Mouse (Mus musculus) liver, embryonic 12.5 days (tissue): ENCODE data around the gene Tmem163. TPM values are rescaled to one million over a fixed set of nuclear protein-coding genes. Genes with fewer than 3 reads are reported as not detected.

ENCODE experiments used
- ATAC-seq: fragments of 200-750 bp; cut with Nextera tagmentation; 2 replicates; pipeline ENCODE4 v1.8.0; 2017; ENCODE audit warnings: moderate number of reproducible peaks, mild to moderate bottlenecking, moderate library complexity
- H3K27ac ChIP-seq: fragments of 300-500 bp; sonication (generic); 2 replicates; pipeline ENCODE4 v1.5.1; 2016; ENCODE audit warnings: mild to moderate bottlenecking
- H3K27me3 ChIP-seq: fragments of 300-500 bp; sonication (generic); replicated peaks from 2 replicates; pipeline ENCODE4 v1.6.1; 2016; ENCODE audit warnings: mild to moderate bottlenecking, moderate library complexity
- H3K36me3 ChIP-seq: fragments of 300-500 bp; sonication (generic); 2 replicates; pipeline ENCODE4 v1.6.1; 2016; ENCODE audit warnings: mild to moderate bottlenecking, moderate library complexity
- H3K4me1 ChIP-seq: fragments of 300-500 bp; sonication (generic); 2 replicates; pipeline ENCODE4 v1.6.1; 2016
- H3K4me2 ChIP-seq: fragments of 300-500 bp; sonication (generic); 2 replicates; pipeline ENCODE4 v1.6.1; 2016; ENCODE audit warnings: mild to moderate bottlenecking, moderate library complexity
- H3K4me3 ChIP-seq: fragments of 300-500 bp; sonication (generic); 2 replicates; pipeline ENCODE4 v1.5.1; 2016; ENCODE audit warnings: mild to moderate bottlenecking, moderate library complexity
- H3K9ac ChIP-seq: fragments of 300-500 bp; sonication (generic); 2 replicates; pipeline ENCODE4 v1.6.1; 2016; ENCODE audit warnings: mild to moderate bottlenecking, moderate library complexity
- H3K9me3 ChIP-seq: fragments of 300-500 bp; sonication (generic); replicated peaks from 2 replicates; pipeline ENCODE4 v1.6.1; 2016; ENCODE audit warnings: mild to moderate bottlenecking, moderate library complexity
- WGBS: fragments of 180-500 bp; shearing (Covaris S2); methylation state at CpG from one replicate; pipeline ENCODE4 v1.1.7; 2016; ENCODE audit not compliant: insufficient replicate concordance; 5-methylcytosine and 5-hydroxymethylcytosine counted together
- polyA plus RNA-seq: library from polyadenylated mRNA; unstranded; fragments of >200 nt; fragmentation: Nextera tagmentation; extraction: Ambion mirVana; gene quantifications from 2 replicates; pipeline ENCODE4 v1.2.1, GENCODE M21; 2016

Tmem163 gene
- polyA plus RNA-seq, 1 experiment from 2014 or later: 1.3 TPM

DNA sequence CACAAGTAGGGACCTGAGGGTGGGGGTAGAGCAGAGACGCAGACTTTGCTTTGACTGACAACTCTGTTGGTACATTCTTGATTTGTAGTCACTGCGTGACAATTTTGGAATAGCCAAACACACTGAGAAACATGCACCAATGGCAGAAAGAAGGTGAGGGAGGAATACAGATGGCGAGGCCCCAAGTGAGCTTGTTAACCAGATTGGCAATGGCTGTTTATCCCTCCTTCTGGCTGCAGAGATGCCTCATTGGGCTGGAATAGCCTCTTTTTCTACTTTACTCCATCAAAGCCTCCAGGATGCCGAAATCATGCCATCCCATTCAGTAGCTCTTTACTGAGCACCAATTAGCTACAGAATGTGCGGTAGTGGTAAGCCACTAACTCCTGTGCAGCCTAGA lies 203.6 kb downstream of the Tmem163 start:
- H3K4me1 ChIP-seq: no peaks in the 10 kb centered on the region
- ATAC-seq: no peak
- no peak overlapping the region for H3K4me2 ChIP-seq
- no peak overlapping the region for H3K4me3 ChIP-seq
- no peaks in the 10 kb centered on the region for H3K27me3 ChIP-seq
- WGBS: 85% methylated on average over 5 of the region's 5 CpGs
- H3K9ac ChIP-seq: no peak overlapping the region
- no peaks in the 10 kb centered on the region; the same call in 1 of the 2 replicates for H3K36me3 ChIP-seq
- H3K9me3 ChIP-seq: no peaks in the 10 kb centered on the region
- H3K27ac ChIP-seq: no peak overlapping the region

DNA sequence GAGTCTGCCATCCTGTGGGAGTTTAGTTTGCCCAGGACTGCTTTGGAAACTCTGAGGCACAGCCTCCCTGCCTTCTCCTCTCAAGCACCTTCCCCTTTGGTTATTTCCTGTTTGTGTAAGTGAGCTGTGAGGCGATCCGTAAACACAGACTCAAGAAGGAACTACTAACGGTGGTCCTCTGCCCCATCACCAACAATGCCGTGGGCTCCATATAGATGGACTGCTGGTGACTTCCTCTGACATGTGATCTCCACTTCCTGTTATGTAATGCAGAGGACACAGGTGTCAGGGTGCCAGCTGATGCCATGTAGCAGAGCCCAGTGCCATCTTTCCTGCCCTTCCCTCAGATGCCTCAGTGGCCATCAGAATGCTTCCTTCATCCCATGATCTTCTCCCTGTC lies 209.2 kb downstream of the Tmem163 start:
- no peaks in the 10 kb centered on the region for H3K27me3 ChIP-seq
- WGBS: 39% methylated on average over 4 of the region's 4 CpGs
- no peak for ATAC-seq
- H3K4me3 ChIP-seq: no peak overlapping the region
- no peaks in the 10 kb centered on the region; the same call in 1 of the 2 replicates for H3K36me3 ChIP-seq
- H3K9me3 ChIP-seq: no peaks in the 10 kb centered on the region
- H3K4me2 ChIP-seq: no peak overlapping the region
- H3K9ac ChIP-seq: no peak overlapping the region
- no peak overlapping the region for H3K27ac ChIP-seq
- no peaks in the 10 kb centered on the region for H3K4me1 ChIP-seq

DNA sequence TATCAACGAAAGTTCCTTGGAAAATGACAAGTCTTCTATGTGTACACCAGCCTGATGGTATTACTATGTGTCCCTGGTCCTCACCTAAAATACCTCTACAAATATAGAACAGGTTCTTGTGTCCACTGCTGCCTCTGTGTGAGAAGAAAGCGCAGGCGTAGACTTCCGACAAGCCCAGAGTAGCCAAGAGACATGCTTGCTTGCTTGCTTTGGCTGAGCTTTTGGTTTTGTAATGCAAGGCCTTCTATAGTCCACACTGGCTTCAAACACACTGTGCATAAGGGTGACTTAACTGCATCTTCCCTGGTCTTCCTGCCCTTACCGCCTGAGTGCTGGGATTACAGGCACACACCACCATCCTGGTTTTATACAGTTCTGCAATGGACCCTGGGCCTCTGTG lies 212.1 kb downstream of the Tmem163 start:
- H3K9me3 ChIP-seq: no peaks in the 10 kb centered on the region
- H3K27ac ChIP-seq: no peak overlapping the region
- H3K36me3 ChIP-seq: no peaks in the 10 kb centered on the region; the same call in 1 of the 2 replicates
- no peak overlapping the region for H3K9ac ChIP-seq
- H3K27me3 ChIP-seq: no peaks in the 10 kb centered on the region
- H3K4me3 ChIP-seq: no peak overlapping the region
- H3K4me2 ChIP-seq: no peak overlapping the region
- WGBS: 86% methylated on average over 5 of the region's 5 CpGs
- no peak for ATAC-seq
- H3K4me1 ChIP-seq: no peaks in the 10 kb centered on the region

DNA sequence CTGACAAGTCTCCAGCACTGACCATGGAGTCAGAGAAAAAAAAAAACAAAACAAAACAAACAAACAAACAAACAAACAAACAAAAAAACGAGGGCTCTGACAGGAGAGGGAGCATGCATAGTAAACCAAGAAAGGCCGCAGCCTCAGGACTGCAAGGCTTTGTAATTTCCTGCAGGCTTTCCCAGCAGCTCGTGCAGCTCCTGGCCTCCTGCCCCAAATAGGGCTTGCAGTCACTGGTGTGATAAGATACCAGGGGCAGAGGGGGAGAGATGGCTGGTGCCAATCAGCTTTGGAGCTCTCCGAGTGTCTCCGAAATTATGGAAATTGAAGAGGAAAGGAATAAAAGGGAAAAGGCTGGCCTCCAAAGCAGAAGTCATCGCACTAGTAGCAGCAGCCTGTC lies 214.1 kb downstream of the Tmem163 start:
- H3K4me2 ChIP-seq: no peak overlapping the region
- no peak for ATAC-seq
- no peaks in the 10 kb centered on the region for H3K36me3 ChIP-seq
- H3K9ac ChIP-seq: no peak overlapping the region
- no peak overlapping the region for H3K4me3 ChIP-seq
- H3K27ac ChIP-seq: no peak overlapping the region
- WGBS: 47% methylated on average over 6 of the region's 6 CpGs
- no peaks in the 10 kb centered on the region for H3K4me1 ChIP-seq
- no peaks in the 10 kb centered on the region for H3K27me3 ChIP-seq
- no peaks in the 10 kb centered on the region for H3K9me3 ChIP-seq

DNA sequence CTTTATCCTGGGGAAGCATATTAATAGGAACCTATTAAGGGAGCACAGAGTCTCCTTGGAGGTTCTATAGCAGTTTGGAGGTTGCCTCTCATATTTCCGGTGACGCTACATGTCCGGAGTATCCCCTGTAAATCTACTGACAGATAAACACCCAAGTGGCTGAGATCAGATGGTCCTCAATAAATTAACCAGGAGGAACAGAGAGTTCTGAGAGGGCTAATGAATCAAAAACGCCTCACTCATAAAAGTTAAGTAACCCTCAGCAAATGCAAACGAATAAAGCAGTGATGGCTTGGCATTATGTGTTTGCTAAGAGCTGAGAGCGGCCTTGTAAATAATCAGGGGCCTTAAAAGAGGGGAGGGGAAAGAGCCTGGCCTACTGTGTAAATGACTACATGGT lies 215.3 kb downstream of the Tmem163 start:
- WGBS: 76% methylated on average over 6 of the region's 6 CpGs

DNA sequence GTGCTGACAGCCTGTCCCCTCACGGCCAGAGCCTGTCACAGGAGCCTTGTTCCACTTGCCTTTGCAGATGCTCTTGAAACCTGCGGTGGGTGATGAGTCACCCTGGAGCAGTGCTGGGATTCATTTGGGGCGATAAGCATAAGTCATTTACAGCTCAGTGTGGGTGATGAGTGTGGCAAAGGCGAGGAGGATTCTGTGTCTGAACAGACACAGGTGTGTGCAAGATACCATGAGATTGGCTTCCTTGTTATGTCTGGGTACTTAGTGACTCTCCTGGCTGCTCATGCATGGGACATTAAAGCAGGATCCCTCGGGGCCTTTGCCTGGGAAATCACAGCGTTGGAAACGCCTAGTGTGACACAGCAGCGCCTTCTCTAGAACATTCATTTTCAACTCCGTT lies 218.3 kb downstream of the Tmem163 start:
- Histone ChIP-seq H3K4me2 (no peak overlapping the region), H3K4me3 (no peak overlapping the region), H3K4me1 (no peaks in the 10 kb centered on the region), H3K36me3 (no peaks in the 10 kb centered on the region), H3K27ac (no peak overlapping the region), H3K9me3 (no peaks in the 10 kb centered on the region), H3K9ac (no peak overlapping the region), H3K27me3 (no peaks in the 10 kb centered on the region)
- 76% methylated on average over 9 of the region's 9 CpGs for WGBS
- no peak for ATAC-seq

More for the DNA sequence above, 215.3 kb downstream of the Tmem163 start:
- no peak overlapping the region for H3K9ac ChIP-seq
- H3K4me2 ChIP-seq: no peak overlapping the region
- no peak for ATAC-seq
- no peaks in the 10 kb centered on the region for H3K4me1 ChIP-seq
- no peaks in the 10 kb centered on the region for H3K27me3 ChIP-seq
- H3K4me3 ChIP-seq: no peak overlapping the region
- H3K27ac ChIP-seq: no peak overlapping the region
- no peaks in the 10 kb centered on the region for H3K36me3 ChIP-seq
- no peaks in the 10 kb centered on the region for H3K9me3 ChIP-seq

DNA sequence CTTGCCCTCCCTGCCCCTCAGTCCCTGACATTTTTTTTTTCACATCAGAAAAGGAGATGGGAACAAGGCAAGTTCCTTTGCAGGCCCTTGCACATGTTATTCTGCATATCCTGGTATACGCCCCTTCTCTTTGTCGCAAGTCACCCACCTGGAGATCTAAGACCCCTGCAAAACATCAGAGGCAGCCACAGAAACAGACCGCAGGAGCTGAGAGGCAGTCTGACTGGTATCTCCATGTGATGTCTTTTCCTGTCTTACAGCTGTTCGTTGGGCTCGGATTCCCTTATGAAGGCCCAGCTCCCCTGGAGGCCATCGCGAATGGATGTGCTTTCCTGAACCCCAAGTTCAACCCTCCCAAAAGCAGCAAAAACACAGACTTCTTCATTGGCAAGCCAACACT lies 219.8 kb downstream of the Tmem163 start:
- Histone ChIP-seq H3K36me3 (no peaks in the 10 kb centered on the region), H3K4me2 (no peak overlapping the region), H3K4me1 (no peaks in the 10 kb centered on the region), H3K27me3 (no peaks in the 10 kb centered on the region), H3K4me3 (no peak overlapping the region), H3K9ac (no peak overlapping the region), H3K27ac (no peak overlapping the region), H3K9me3 (no peaks in the 10 kb centered on the region)
- no peak for ATAC-seq
- WGBS: 83% methylated on average over 7 of the region's 7 CpGs

DNA sequence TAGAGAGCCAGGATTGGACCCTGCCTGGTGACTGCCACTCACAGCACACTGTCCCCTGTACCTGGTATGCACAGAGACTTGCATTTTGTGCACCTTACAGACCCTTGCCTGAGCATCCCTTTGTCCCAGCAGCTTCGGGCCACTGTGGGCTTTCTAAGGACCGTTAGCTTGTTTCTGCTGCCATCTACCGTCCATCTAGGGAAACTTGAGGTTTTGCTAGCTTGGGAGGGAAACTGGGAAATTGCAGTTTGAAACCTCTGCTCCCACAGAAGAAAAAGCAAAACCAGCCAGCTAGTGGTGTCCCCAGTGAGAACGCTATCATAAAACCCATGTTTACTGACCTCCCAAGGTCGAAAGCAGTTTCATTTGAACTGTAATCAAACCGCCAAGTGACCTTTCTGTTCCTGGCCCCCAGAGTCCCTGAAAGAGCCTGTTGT lies 220.3 kb downstream of the Tmem163 start:
- 22% methylated on average over 6 of the region's 6 CpGs for WGBS
- no peak overlapping the region for H3K4me2 ChIP-seq
- ATAC-seq: no peak

DNA sequence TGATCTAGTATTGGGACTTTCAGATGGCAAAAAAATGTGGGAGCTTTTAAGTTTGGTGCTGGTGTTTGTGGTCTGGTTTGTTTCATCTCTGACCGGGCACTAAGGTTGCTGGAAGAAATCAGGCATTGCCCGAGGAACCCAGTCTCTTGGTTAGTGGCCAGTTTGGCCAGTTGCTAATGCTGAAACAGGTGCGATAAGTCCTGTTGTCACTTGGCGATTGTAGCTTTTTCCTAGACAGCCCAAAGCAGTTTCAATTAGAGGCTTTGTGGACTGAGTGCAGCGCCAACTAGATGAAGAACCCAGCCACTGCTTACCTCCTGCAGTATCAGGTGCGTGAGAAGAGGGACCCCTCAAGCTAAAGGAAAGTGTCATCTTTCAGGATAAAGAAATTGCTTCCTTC lies 226.0 kb downstream of the Tmem163 start:
- Histone ChIP-seq H3K9me3 (no peaks in the 10 kb centered on the region), H3K4me2 (no peak overlapping the region), H3K4me3 (no peak overlapping the region), H3K4me1 (no peaks in the 10 kb centered on the region), H3K27ac (no peak overlapping the region), H3K27me3 (no peaks in the 10 kb centered on the region), H3K36me3 (peaks cover 4% of the 10 kb centered on the region; the same call in 1 of the 2 replicates), H3K9ac (no peak overlapping the region)
- ATAC-seq: no peak
- 80% methylated on average over 6 of the region's 6 CpGs for whole genome bisulfite sequencing

More for the DNA sequence above, 220.3 kb downstream of the Tmem163 start:
- no peak overlapping the region for H3K27ac ChIP-seq
- H3K9ac ChIP-seq: no peak overlapping the region
- no peaks in the 10 kb centered on the region for H3K27me3 ChIP-seq
- no peaks in the 10 kb centered on the region for H3K4me1 ChIP-seq
- no peaks in the 10 kb centered on the region for H3K9me3 ChIP-seq
- no peak overlapping the region for H3K4me3 ChIP-seq
- H3K36me3 ChIP-seq: no peaks in the 10 kb centered on the region

DNA sequence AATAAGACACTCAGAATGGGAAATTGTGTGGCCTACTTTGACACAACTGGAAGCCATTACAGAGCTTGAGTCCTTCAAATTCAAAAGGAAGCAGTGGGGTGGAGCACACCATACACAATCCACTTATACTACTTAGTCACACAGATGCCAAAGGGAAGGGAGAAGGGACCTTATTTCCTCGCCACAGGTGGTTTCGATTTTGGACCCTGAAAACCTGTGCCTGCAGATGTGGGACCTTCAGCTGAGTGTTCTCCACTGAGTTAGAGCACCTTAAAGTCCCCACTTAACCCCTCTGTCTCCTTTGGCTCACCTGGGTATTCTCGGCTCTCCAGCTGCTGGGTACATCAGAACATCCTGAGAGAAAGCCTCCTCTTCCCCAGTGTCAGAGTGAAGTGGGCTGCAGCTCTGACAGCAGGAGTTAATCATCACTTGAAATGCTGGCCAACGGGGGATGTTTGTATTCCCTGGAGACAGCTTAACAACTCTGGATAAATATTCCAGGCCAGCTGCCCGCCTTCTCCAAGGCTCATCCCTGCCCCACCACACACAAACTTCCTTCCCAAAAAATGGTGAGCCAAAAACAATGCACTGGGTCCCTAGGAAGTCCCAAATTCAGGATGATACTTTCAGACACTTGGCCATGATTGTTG lies 234.4 kb downstream of the Tmem163 start:
- WGBS: 65% methylated on average over 5 of the region's 5 CpGs
- H3K4me3 ChIP-seq: no peak overlapping the region
- no peaks in the 10 kb centered on the region for H3K27me3 ChIP-seq
- H3K36me3 ChIP-seq: peaks cover 5% of the 10 kb centered on the region; the same call in 1 of the 2 replicates
- no peaks in the 10 kb centered on the region for H3K4me1 ChIP-seq
- no peak for ATAC-seq
- no peaks in the 10 kb centered on the region for H3K9me3 ChIP-seq
- H3K4me2 ChIP-seq: no peak overlapping the region
- no peak overlapping the region for H3K9ac ChIP-seq
- H3K27ac ChIP-seq: no peak overlapping the region

DNA sequence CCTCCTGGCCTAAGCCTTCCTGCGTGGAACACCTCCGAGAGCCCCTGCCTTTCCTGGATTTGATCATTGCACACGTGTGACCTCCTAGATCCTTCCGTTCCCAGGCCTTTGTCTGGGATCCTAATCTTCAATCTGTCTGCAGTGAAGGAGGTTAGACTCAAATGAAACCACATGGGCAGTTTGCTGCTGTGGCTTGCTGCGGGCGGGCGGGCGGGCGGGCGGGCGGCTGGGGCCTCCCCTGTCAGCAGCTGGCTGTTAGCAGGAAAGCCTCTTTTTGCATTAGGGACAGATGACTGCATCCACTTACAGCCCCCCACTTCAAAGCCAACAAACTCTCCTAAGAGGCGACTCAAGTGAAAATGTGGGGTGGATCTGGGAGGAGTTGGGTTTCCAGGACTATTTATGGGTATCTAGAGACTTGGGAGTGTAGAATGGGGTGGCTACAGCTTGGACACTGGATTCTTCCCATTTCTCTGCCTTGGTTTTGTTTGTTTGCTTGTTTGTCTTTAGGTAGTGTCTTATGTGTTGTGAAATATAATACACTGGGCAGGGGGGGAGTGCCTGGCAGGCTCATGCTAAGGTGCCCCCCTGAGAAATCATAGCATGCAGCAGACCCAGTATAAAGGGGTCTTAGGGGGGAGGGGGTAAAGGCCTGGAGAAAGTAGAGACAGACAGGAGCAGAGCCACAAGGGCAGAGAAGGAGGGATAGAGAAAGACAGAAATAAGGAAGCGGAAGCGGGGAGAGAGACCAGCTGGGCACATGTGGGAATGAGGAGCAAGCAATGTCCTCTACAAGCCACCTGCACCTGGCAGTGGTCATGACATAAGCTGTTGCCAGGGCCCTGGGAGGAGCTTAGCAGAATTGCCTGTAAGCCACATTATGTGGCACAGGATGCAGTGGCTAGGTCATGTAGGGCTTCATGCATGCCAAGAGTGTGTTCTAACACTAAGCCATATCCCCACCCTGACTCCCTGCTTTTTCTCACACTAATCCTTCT lies 236.2 kb downstream of the Tmem163 start:
- Histone ChIP-seq H3K4me1 (no peaks in the 10 kb centered on the region), H3K4me3 (no peak overlapping the region), H3K9ac (no peak overlapping the region), H3K27me3 (no peaks in the 10 kb centered on the region), H3K4me2 (no peak overlapping the region), H3K9me3 (no peaks in the 10 kb centered on the region), H3K36me3 (0 out of 2 replicates have a peak, but pooled peaks cover 5% of the 10 kb centered on the region), H3K27ac (no peak overlapping the region)
- WGBS: 67% methylated on average over 14 of the region's 14 CpGs
- no peak for ATAC-seq

DNA sequence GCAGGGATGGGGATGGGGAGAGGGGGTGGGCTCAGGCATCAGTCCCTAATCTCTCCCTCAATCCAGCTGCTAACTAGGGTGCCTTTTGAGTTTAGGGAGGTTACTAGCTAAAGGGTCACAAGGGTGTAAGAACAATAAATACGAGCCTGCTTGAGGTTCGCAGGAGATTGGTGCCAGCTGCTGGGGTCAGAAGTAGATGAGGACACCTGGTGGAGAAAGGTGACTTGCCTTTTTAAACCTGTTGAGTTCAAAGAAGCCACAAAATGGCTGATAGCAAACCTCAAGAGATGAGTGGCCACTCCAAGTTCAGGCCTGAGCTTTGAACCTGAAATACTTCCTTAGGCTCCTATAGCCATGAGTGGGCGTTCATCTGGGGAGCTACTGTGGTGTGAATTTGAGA lies 237.6 kb downstream of the Tmem163 start:
- no peak overlapping the region for H3K27ac ChIP-seq

More for the DNA sequence above, 237.6 kb downstream of the Tmem163 start:
- ATAC-seq: no peak
- WGBS: 65% methylated on average over 3 of the region's 3 CpGs
- Histone ChIP-seq H3K9ac (no peak overlapping the region), H3K4me2 (no peak overlapping the region), H3K4me1 (no peaks in the 10 kb centered on the region), H3K9me3 (no peaks in the 10 kb centered on the region), H3K36me3 (0 out of 2 replicates have a peak, but pooled peaks cover 3% of the 10 kb centered on the region), H3K4me3 (no peak overlapping the region), H3K27me3 (no peaks in the 10 kb centered on the region)
